Mouse (Mus musculus): ENCODE measurements around the gene Thtpa.
A peak's percentile ranks its signal among the peaks of the same experiment; 100 is the strongest.

Thtpa gene

DNA sequence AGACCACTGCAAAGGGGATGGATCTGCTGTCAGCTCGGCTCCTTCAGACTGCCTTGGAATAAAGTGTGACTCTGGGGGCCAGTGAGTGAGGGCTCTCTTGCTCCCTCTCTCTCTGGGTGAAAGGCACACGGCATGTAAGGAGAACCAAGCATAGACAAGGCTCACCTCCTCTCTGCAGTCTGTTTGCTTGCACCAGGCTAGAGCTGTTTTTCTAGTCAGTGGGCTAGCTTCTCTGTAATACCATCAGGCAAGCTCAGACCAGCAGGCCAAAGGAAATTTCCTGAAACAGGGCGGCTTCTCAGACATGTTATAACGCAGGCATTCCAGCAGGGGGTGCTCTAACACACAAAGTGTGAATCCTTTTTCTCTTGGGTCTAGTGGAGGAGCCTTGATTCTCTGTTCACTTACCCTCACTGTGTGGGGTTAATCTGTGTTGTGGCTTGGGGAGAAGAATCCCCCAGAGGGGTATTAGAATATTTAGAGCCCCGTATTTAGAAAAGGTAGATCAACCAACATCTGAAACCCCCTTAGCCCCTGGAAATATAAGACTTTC, 53.9 kb downstream of the Thtpa start:
- DNase-seq, result peak; percentile 85 to 89

All from cerebellum, postnatal 25 days (tissue).